Mouse (Mus musculus): ENCODE data around the gene Olfr791. TPM values are rescaled to one million over a fixed set of nuclear protein-coding genes. Genes with fewer than 3 reads are reported as not detected.

Olfr791 gene
- total and polyA plus RNA-seq, 3 experiments = not detected

- no peak for DNase-seq (ENCODE audit: low read depth, low spot score)
- no peaks in the 10 kb centered on the region for H3K27me3 ChIP-seq (ENCODE audit: control insufficient read depth in 1 of 2, insufficient read depth in 2 of 2, low read length in 2 of 2)
- no peaks in the 10 kb centered on the region for H3K9me3 ChIP-seq (replicated peaks; ENCODE audit: insufficient read depth, low read length)
- no peaks in the 10 kb centered on the region for H3K4me1 ChIP-seq (ENCODE audit: control insufficient read depth in 1 of 2, insufficient read depth in 2 of 2, low read length in 2 of 2)
- TF ChIP-seq POLR2A (IDR thresholded peaks at IDR 0.05; ENCODE audit: control insufficient read depth in 1 of 2, insufficient read depth in 1 of 2, low read depth in 1 of 2, low read length in 2 of 2, poor library complexity in 1 of 2) (no peak), UBTF (IDR thresholded peaks at IDR 0.05; ENCODE audit: borderline replicate concordance, insufficient read depth, low read depth, low read length) (no peak), ETS1 (IDR thresholded peaks at IDR 0.05; ENCODE audit: low read depth, low read length) (no peak), POLR2AphosphoS5 (IDR thresholded peaks at IDR 0.05; ENCODE audit: borderline replicate concordance, low read depth, low read length) (no peak), ELF1 (IDR thresholded peaks at IDR 0.05; ENCODE audit: low read depth, low read length) (no peak), MAZ (IDR thresholded peaks at IDR 0.05; ENCODE audit: low read depth, low read length) (no peak), TCF12 (IDR thresholded peaks at IDR 0.05; ENCODE audit: low read depth, low read length) (no peak), CHD2 (IDR thresholded peaks at IDR 0.05; ENCODE audit: low read length) (no peak), MXI1 (IDR thresholded peaks at IDR 0.05; ENCODE audit: low read depth, low read length) (no peak), NELFE (IDR thresholded peaks at IDR 0.05; ENCODE audit: low read depth, low read length) (no peak), MAX (IDR thresholded peaks at IDR 0.05; ENCODE audit: low read length) (no peak)
- H3K9ac ChIP-seq (ENCODE audit: control insufficient read depth, low read depth, low read length, poor library complexity, severe bottlenecking) = no peak overlapping the region
- no peak overlapping the region for H3K4me3 ChIP-seq (ENCODE audit: control insufficient read depth in 1 of 2, insufficient read depth in 1 of 2, low read depth in 2 of 2, low read length in 2 of 2)
- H3K36me3 ChIP-seq (ENCODE audit: control insufficient read depth in 1 of 2, insufficient read depth in 2 of 2, low read length in 2 of 2) = no peaks in the 10 kb centered on the region
- H3K27ac ChIP-seq (ENCODE audit: control insufficient read depth, low read depth, low read length) = no peak overlapping the region
- H3K79me2 ChIP-seq (ENCODE audit: control insufficient read depth, insufficient read depth, low read length, poor library complexity) = no peaks in the 10 kb centered on the region
Measured at GRCm38 (mm10) chr10:129473723-129474122, 47.9 kb upstream of the Olfr791 start.

GRCm38 (mm10) chr10:129484452-129484851 lies 37.1 kb upstream of the Olfr791 start, which contains the start of gene Olfr789:
Gene Olfr789, plus strand, starts transcription at chr10:129484752.
- Histone ChIP-seq H3K27ac (ENCODE audit: control insufficient read depth, low read depth, low read length) (no peak within 1 kb of the TSS), H3K4me1 (ENCODE audit: control insufficient read depth in 1 of 2, insufficient read depth in 2 of 2, low read length in 2 of 2) (no peaks in the 10 kb centered on the region), H3K4me3 (ENCODE audit: control insufficient read depth in 1 of 2, insufficient read depth in 1 of 2, low read depth in 2 of 2, low read length in 2 of 2) (no peak within 1 kb of the TSS), H3K9me3 (replicated peaks; ENCODE audit: insufficient read depth, low read length) (no peaks in the 10 kb centered on the region), H3K79me2 (ENCODE audit: control insufficient read depth, insufficient read depth, low read length, poor library complexity) (no peaks in the 10 kb centered on the region), H3K27me3 (ENCODE audit: control insufficient read depth in 1 of 2, insufficient read depth in 2 of 2, low read length in 2 of 2) (no peaks in the 10 kb centered on the region), H3K9ac (ENCODE audit: control insufficient read depth, low read depth, low read length, poor library complexity, severe bottlenecking) (no peak within 1 kb of the TSS), H3K36me3 (ENCODE audit: control insufficient read depth in 1 of 2, insufficient read depth in 2 of 2, low read length in 2 of 2) (no peaks in the 10 kb centered on the region)
- TF ChIP-seq GATA1 (IDR thresholded peaks at IDR 0.05; ENCODE audit: low read depth, low read length) (no peak), MAX (IDR thresholded peaks at IDR 0.05; ENCODE audit: low read length) (no peak)
- no peak for DNase-seq (ENCODE audit: low read depth, low spot score)

GRCm38 (mm10) chr10:129490101-129490500 lies 31.5 kb upstream of the Olfr791 start:
- no peak for TF ChIP-seq RAD21 (IDR thresholded peaks at IDR 0.05; ENCODE audit: low read depth, low read length)
- TF ChIP-seq CHD2 (IDR thresholded peaks at IDR 0.05; ENCODE audit: low read length) = no peak
- TF ChIP-seq KAT2A (conservative IDR thresholded peaks at IDR 0.05; ENCODE audit: low read depth, low read length) = no peak
- no peak overlapping the region for H3K27ac ChIP-seq (ENCODE audit: control insufficient read depth, low read depth, low read length)

More at GRCm38 (mm10) chr10:129490101-129490500, 31.5 kb upstream of the Olfr791 start:
- Histone ChIP-seq H3K9ac (ENCODE audit: control insufficient read depth, low read depth, low read length, poor library complexity, severe bottlenecking) (no peak overlapping the region), H3K4me3 (ENCODE audit: control insufficient read depth in 1 of 2, insufficient read depth in 1 of 2, low read depth in 2 of 2, low read length in 2 of 2) (no peak overlapping the region), H3K4me1 (ENCODE audit: control insufficient read depth in 1 of 2, insufficient read depth in 2 of 2, low read length in 2 of 2) (no peaks in the 10 kb centered on the region), H3K9me3 (replicated peaks; ENCODE audit: insufficient read depth, low read length) (no peaks in the 10 kb centered on the region), H3K79me2 (ENCODE audit: control insufficient read depth, insufficient read depth, low read length, poor library complexity) (no peaks in the 10 kb centered on the region), H3K27me3 (ENCODE audit: control insufficient read depth in 1 of 2, insufficient read depth in 2 of 2, low read length in 2 of 2) (no peaks in the 10 kb centered on the region), H3K36me3 (ENCODE audit: control insufficient read depth in 1 of 2, insufficient read depth in 2 of 2, low read length in 2 of 2) (no peaks in the 10 kb centered on the region)
- no peak for DNase-seq (ENCODE audit: low read depth, low spot score)

Measured in MEL (cell line).